In the genomic region with DNA sequence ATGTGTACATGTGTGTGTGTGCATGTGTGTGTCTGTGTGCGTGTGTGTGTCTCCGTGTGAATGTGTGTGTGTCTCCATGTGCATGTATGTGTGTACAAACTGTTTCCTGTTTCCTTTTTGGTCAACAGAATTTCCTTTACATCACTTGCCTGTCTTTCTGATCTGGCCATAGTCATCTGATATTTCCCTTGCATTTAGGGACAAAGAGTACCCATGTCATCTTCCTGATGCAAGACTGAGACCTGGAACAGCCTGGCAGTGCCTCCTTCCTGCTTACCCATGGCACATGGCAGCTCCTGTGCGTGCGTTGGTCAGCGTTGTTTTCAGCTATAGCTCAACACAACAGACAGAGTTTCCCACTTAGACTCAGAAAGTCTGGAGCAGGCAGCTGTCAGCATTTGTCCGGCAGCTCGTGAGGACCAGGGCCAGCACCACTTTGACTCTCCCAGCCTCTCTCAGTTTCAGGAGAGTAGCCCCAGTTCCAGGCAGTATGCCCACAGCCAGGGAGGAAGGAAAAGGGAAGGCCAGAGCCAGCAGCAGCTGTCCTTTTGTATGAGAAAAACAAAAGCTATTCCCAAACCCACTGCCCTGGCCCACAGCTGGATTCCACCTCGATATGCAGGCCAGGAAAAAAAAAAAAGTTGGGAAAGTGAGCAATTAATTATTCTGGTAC, we compare ENCODE assay signal across 8 mouse cellular contexts. TPM values are rescaled to one million over a fixed set of nuclear protein-coding genes. Genes with fewer than 3 reads are reported as not detected.
A peak's percentile ranks its signal among the peaks of the same experiment; 100 is the strongest.
DNase-seq lines count a peak whose midpoint lies in the region; ATAC-seq lines count a peak whose summit lies in the region.

No protein-coding gene starts in this region.

- 52% methylated on average over 8 of the region's 8 CpGs for WGBS in heart, embryonic 12.5 days

- H3K36me3 ChIP-seq in heart, embryonic 12.5 days: no peaks in the 10 kb centered on the region

- H3K9ac ChIP-seq in heart, embryonic 12.5 days: no peak overlapping the region

- H3K27ac ChIP-seq in brown adipose tissue, adult 24 weeks (replicated peaks; ENCODE audit: low read depth, low read length): peak overlapping the region; percentile 97
- H3K27ac ChIP-seq in heart, embryonic 12.5 days (ENCODE audit: poor library complexity, severe bottlenecking): peak overlapping the region; percentile 57; the same call in 1 of the 2 replicates

- H3K9me3 ChIP-seq in heart, embryonic 12.5 days (replicated peaks): no peaks in the 10 kb centered on the region

- peak; percentile 16 to 20 for DNase-seq in layer of hippocampus, postnatal 36 days
- no peak for DNase-seq in layer of hippocampus, adult 9-11 months
- DNase-seq in kidney, postnatal 10 days: peak; percentile 68
- DNase-seq in ovary, postnatal 14 days (ENCODE audit: low spot score): peak; percentile 25
- DNase-seq in embryo, embryonic 9.5 days (ENCODE audit: extremely low spot score): no peak
- DNase-seq in layer of hippocampus, postnatal 25 days (ENCODE audit: extremely low spot score in 1 of 2, low spot score in 1 of 2): no peak

- no peak overlapping the region for H3K4me2 ChIP-seq in heart, embryonic 12.5 days

- no peak for ATAC-seq in heart, embryonic 12.5 days (ENCODE audit: insufficient number of reproducible peaks, low FRiP score)

- H3K27me3 ChIP-seq in heart, embryonic 12.5 days (replicated peaks): peaks cover 13% of the 10 kb centered on the region

- H3K4me1 ChIP-seq in brown adipose tissue, adult 24 weeks (ENCODE audit: control insufficient read depth, insufficient read depth, insufficient read length, low read length): peaks cover 33% of the 10 kb centered on the region
- peaks cover 18% of the 10 kb centered on the region; the same call in 1 of the 2 replicates for H3K4me1 ChIP-seq in heart, embryonic 12.5 days (replicated peaks)

- no peak overlapping the region for H3K4me3 ChIP-seq in brown adipose tissue, adult 24 weeks (ENCODE audit: insufficient read depth, low read depth, low read length)
- H3K4me3 ChIP-seq in heart, embryonic 12.5 days: no peak overlapping the region

RNA-seq across cellular contexts. Expression of gene Snrk, which starts 7.4 kb away (rescaled TPM):
- 100 to 1,000 TPM; 105 to 113 TPM for total RNA-seq in layer of hippocampus, postnatal 36 days (2021)
- polyA plus RNA-seq in brown adipose tissue, adult 24 weeks (2012; ENCODE audit: insufficient read depth, insufficient read length, missing spikeins): 78.1 and 111 TPM in 2 replicates
- polyA plus RNA-seq in heart, embryonic 12.5 days (2016; fragmentation: Nextera tagmentation; extraction: Ambion mirVana): 53.4 and 62.3 TPM in 2 replicates
- total RNA-seq in layer of hippocampus, postnatal 25 days (2021): 100 to 1,000 TPM; 100 to 108 TPM

Comparison
In these comparisons a context has a peak if more than half of its experiments do, and no peak if none do; other contexts are left out.
1. DNase-seq: peak in layer of hippocampus, postnatal 36 days (2 of 2), kidney, postnatal 10 days (single experiment) and ovary, postnatal 14 days (single experiment); none in layer of hippocampus, adult 9-11 months (single experiment), embryo, embryonic 9.5 days (single experiment) and layer of hippocampus, postnatal 25 days (0 of 2).